Mouse (Mus musculus): Measurements from ENCODE around the gene Prrg2.
"Not testable (repeated sequence)": the region's sequence is repeated elsewhere in the genome, so short reads cannot be mapped to it uniquely, and the experiment has no call there.

Prrg2 gene

DNA sequence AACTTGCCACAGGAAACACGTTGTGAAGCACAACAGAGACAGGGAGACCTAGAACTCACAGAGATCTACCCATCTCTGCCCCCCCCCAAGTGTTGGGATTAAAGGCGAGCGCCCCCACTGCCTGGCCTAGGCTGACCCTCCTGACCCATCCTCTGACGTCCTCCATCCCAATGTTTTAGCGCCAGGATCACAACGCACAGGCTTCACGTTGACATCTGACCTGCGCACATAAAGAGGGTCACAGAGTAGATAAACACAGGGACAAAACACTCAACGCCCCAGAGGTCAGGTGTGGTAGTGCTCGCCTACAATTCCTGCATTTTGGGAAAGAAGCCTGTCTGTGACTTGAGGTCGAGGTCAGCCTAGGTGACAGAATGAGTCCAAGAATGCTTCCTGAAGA, 25.8 kb downstream of the Prrg2 start:
- peak in 1 of 2 experiments; percentile 51 for DNase-seq (ENCODE audit: low spot score in 2 of 2)

DNA sequence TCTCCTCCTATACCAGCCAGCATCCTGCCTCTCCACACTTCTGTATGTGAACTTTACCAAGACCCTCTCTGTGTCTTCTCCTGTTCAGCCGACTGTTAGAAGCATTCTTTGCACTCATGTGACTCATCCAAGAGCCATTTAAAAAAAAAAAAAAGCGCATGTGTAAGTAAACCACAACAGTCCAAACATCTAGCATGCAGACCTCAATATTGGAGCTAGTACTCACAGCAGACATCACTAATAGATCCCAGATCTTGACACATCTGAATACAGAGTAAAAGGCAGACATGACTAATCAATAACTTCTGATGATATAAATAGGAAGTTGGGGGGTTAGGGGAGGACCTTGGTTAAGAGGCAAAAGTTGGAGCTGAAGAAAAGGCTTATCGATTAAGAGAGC, 26.8 kb downstream of the Prrg2 start:
- DNase-seq (ENCODE audit: low spot score in 2 of 2), result no peak

DNA sequence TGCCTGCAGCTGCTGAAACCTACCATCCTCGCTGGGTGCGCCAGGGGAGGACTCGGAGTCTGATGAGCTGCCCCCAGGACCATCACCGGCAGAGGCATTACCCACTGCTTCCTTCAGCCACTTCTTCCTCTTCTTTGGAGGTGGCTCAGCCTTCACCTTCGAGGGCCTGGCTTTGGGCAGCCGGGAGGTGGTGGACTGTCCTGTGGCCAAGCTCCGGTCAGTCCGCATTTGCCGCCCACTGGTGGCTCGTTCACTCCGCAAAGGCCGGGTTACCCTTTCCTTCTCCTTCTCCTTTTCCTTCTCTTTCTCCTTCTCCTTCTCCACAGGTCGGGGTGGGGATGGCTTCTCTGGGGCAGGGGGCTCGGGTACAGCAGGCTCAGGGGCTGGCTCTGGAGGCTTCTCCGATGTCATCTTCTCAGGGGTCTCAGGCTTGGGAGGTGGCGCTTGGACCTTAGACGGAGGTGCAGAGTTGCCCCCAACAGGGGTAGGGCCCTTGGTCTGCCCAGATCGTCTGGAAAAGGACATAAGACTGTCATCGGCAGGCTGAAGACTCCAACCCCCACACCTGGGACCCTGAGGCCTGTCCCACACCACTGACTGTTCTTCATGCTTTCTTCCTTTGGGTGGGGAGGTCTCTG, 28.6 kb downstream of the Prrg2 start:
- DNase-seq (ENCODE audit: low spot score in 2 of 2), result peak in 1 of 2 experiments; percentile 56

DNA sequence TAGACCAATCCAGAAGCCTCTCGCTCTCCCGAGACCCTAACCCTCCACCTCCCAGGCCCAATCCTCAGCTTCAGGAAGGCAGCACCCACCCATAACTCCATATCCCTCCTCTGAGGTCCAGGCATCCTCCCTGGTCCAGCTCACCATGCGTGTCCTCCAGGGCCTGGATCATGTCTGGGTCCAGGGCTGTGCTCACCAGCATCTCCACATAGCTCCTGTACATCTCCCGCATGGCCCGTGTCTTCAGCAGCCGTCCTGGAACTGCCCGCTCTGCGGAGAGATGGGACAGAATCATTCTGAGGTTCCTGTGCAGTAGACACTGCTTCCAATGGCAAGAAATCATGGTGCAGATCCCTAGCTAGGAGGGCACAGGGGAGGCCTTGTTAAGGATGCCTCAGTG, 31.6 kb downstream of the Prrg2 start:
- DNase-seq (ENCODE audit: low spot score in 2 of 2), result peak in 1 of 2 experiments; percentile 57

DNA sequence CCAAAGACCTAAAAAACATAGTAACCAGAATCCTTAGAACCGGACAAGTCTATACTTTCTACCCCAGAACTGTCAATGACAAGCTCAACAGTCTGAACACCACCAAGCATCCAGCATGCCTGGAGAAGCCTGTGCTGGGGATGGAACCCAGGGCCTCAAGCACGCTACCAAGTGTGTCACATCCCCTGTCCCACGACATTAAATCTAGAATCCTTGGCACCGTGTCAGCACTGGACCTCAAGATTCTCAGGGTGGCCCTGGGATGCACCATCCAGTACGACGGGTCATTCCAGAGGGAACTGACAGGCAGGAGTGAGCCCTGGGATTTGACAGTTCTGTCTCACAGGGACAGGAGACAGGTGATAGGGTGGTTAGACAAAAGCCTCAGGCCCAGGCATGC, 32.5 kb downstream of the Prrg2 start:
- peak in 1 of 2 experiments; percentile 55 for DNase-seq (ENCODE audit: low spot score in 2 of 2)

DNA sequence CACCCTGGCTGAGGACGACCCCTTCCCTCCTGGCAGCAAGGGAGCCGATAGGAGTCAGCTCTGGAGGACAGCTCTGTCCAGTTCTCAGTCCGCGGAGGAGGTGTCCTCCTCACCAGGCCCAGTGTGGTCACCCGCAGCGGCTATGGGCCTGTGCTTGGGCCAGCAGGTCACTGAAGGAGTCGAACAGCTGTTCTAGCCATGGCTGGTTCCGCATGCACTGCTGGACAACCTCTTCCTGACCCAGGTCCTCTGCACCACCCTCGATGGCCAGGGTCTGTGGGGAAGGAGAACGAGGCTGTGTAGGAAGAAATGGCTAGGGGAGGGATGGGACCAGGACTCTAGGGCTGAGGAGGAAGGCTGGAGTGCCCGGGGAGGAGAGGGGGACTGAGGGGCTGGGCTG, 34.1 kb downstream of the Prrg2 start:
- DNase-seq (ENCODE audit: low spot score in 2 of 2), result no peak

DNA sequence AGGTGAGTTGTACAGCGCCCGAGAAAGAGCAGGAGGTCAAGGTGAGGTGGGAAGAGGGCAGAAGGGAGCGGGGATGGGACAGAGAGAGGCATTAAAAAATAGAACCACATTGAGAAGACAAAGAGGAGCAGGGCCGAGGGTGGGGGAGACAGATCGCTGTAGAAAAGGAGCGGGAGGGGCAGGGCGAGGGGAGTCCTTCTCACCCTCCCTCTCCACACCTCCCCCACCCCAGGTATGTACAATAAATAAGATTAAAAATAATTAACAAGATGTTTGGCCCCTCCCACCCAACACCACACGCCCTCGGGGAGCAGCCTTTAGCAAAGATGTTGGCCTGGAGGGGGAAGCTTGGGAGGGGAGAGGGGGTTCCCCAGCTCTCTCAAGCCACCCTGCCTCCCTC, 34.7 kb downstream of the Prrg2 start:
- no peak for DNase-seq (ENCODE audit: low spot score in 2 of 2)

DNA sequence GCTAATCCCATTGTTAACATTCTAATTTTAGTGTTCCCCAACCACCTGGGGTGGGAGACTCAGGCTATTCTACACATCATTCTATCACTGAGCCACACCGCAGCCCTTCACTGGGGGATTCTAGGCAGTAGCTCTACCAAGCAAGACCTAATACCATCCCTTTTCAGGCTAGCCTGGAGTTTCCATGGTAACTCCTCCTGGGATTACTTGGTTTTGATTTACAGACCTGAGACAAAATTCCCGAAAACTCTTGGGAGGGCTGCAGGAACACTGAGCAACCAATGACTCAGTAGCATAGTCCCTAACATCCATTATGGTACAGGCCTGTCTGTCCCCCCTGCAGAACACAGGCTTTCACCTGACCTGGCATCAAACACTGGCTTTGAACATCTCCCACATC, 36.2 kb downstream of the Prrg2 start:
- DNase-seq (ENCODE audit: low spot score in 2 of 2), result no peak

DNA sequence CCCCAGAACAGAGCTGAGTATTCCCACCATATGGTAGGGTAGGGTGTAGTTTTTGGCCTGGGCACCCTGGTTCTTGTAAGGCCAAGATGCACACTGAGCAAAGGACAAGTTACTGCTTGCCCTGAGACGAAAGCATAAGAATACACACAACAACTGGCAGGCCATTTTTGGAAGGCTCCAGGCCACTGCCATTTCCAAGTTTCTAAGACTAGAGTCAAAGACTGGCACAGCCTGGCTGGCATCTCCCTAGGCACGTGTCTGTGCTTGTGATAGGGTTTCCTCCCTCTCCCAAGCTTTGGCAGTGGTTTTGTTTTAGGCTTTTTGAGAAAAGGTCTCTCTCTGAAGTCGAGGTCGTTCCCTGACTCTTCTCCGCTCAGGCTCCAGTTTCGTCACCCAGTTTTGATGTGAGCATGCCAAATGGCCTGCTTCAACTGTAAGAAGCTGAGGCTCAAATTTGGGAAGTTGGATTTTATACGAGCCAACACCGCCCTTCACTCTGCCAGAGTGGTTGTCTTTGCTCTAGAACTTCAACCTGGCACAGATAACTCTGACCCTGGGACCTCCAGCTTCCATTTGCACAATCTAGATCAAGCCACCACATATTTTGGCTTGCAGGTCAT, 36.8 kb downstream of the Prrg2 start:
- no peak for DNase-seq (ENCODE audit: low spot score in 2 of 2)

DNA sequence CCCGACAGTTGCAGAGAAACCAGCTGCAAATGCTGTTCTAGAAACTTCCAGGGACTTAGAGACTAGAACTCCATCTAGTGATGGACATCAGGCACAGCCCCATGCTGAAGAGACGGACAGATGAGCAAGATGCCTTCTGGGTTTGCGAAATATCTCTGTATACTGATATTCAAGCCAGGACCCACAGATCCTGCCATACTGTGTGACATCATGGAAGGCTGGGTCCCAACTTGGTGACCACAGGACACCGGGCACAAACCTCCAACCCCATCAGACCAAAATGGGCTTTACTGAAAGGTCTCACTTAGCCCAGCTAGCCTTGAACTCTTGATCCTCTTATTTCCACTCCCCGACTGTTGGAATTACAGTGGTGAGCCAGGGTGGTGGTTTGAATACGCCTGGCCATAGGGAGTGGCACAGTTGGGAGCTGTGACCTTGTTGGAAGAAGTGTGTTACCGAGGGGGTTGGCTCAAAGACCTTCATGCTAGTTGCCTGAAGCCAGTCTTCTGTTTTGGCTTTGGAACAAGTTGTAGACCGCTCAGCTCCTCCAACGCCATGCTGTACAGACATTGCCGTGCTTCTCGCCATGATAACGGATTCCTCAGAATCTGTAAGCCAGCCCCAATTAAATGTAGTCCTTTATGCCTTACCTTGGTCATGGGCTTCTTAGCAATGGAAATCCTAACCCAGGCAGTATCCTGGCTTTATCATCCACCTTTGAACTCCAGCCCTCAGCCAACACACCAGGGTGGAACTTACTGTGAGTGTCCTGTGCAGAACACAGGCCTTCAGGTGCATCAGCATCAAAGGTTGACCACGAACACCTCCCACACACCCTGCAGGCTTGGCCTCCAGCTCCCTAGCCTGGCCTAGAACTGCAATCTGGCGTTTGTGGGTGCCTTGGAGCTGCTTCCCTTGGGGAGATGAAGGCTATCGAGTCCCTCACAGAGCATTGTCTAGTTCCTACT, 37.9 kb downstream of the Prrg2 start:
- DNase-seq (ENCODE audit: low spot score in 2 of 2), result no peak

DNA sequence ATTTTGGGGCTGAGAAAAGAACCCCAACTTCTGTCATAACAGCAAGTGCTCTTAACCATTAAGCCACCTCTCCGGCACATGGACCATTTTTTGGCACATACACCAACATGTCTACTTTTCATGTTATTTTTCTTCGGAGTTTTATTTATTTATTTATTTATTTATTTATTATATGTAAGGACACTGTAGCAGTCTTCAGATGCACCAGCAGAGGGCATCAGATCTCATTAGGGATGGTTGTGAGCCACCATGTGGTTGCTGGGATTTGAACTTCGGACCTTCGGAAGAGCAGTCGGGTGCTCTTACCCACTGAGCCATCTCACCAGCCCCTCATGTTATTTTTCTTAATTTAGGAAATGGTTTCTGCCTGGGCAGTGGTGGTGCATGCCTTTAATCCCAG, 38.8 kb downstream of the Prrg2 start:
- not testable (repeated sequence) for DNase-seq (ENCODE audit: low spot score in 2 of 2)

DNA sequence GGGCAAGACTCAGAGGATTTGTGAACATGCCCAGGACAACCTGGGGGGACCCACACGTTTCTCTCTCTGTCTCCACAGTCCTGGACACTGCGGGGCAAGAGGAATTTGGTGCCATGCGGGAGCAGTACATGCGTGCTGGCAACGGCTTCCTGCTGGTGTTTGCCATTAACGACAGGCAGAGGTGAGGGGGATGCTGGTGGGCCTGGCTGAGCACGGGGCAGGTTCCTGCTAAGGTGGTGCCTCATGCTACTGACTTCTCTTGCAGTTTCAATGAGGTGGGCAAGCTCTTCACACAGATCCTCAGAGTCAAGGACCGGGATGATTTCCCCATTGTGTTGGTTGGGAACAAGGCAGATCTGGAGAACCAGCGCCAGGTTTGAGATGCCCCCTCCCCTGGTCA, 42.3 kb downstream of the Prrg2 start:
- no peak for DNase-seq (ENCODE audit: low spot score in 2 of 2)

DNA sequence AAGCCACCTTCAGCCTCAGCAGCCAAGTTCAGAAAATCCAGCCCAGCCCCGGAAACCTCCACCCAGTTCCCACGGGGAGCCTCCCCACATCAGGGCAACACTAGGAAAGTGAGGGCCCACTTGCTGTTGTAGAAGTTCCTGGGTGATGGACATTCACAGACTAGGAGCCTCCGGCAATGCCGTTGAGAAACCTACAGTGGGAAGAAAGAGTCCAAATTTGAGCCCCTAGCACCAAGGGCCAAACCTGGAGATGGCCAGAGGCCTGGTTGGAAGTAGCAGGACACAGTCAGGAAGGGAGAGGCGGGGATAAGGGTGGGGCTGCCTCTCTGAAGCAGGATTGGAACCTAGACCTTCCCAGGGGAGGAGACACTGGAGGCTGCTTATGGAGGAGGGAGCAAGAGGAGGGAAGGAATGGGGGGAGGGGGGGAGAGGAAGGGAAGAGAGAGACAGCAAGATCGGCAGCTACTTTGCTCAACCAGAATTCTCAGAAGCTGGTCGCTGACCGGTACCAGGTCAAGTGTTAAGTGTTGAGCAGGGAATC, 43.4 kb downstream of the Prrg2 start:
- peak in 1 of 2 experiments; percentile 62 for DNase-seq (ENCODE audit: low spot score in 2 of 2)

DNA sequence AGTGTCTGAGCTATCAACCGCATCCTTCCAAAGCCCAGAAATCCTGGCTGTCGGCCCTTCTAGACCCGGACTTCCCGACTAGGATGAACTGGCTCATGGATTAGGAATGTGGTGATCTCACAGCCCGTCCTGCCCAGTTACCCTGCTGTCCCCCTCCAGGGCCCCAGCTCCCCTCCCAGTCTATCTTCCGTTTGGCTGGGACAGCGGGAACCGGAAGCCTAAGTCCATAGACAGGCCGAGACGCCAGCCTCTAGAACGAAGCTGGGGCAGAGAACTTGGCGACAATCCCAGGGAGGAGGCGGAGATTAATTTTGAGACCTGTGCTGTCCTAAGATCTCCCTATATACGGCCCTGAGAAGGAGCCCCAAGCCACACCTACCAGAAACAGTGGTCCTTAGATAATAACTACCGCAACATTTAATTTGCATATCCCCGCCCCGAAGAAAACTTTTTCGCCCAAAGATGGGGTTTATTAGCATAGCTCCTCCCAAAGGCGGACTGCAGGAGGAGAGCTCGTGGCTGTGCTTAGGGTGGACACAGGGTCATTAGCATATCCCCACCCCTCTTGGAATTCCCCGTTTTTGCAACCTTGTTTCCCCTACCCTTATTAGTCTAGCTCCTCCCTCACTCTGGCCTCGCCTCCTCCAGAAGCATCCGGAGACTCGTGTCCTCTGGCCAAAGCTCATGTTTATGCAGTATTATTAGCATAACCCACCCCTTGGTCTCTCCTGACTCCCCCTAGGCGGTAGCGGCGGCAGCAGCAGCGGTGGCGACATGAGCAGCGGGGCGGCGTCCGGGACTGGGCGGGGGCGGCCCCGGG, 45.0 kb downstream of the Prrg2 start, which contains the start of gene Rras:
TSS of gene Rras (plus strand) at position 720 of the 820 bp plus-strand sequence.
- peak; percentile 86 for DNase-seq (ENCODE audit: low spot score in 2 of 2)

DNA sequence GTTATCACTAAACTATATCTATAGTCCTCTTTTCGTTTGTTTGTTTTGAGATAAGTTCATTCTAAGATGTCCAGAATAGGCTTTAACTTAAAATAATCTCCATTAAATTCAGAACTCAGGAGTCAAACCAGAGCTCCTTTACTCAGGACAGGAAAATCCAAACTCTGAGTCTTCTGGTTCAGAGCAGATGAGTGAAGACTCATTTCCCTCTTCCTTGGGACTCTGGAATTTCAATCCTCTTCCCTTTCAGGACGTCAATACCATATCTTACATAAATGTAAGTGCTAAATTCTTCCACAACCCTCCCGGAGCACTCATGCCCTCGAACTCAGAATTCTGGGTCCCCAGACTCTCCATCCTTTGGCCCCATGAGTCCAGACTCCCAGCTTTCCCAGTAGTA, 45.7 kb downstream of the Prrg2 start:
- DNase-seq (ENCODE audit: low spot score in 2 of 2), result no peak

DNA sequence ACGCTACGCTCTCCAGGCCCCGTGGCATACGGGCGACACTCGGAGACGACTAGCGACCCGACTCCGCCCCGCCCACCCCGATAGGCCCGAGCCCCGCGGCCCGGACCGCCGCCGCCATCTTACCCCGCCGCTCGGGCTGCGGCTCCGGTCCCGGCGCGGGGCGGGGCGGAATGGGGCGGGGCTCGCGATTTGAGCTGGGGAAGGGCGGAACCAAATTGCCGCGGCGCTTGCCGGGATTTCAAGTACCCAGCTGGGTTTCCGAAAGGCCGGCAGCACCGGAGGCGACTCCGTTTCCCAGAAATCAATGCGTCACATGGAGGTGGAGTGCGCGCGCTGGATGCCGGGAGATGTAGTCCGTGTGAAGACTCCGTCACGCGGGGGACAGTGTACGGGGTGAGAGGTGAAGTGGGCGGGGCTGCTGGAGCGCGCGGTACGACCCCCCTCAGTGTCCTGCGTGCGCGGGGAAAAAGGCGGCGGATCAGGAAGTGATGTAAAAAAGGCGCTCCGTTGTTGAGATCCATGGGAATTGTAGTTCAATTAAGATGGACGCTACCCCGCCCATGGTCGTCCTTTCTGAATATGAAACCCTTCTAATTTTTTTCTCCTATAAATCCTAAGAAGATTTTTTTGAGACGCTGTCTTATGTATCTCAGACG, 46.4 kb downstream of the Prrg2 start, which contains the start of gene Scaf1:
TSS of gene Scaf1 (minus strand) at position 407 of the 656 bp plus-strand sequence.
- DNase-seq (ENCODE audit: low spot score in 2 of 2), result peak; percentile 98 to 99

DNA sequence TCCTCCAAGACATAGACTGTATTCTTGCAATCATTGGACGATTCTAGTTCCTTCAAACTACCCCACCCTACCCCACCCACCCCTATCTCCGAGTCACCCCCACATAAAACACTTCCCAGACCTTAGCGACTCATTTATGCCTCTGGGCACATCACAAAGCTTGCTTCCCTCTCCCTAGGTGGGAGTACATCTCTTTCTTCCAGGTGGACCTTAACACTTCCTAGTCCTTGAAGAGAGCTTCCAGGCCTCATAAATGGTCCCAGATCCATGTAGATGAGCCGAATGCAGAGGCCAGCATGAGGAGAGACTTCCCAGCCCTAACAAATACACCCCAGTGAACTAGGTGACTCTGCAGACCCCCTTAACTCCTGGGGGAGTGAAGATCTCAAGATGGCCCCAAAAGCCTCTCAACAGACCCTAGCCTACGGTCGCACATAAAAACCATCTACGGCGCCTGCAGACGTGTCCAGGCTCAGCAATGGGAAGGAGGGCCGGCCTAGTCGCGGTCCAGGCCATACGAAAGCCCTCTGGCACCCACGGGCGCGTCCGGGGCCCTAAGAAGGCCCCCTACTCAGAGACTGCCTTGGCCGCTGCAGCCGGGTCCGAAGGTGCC, 47.0 kb downstream of the Prrg2 start:
- no peak for DNase-seq (ENCODE audit: low spot score in 2 of 2)

DNA sequence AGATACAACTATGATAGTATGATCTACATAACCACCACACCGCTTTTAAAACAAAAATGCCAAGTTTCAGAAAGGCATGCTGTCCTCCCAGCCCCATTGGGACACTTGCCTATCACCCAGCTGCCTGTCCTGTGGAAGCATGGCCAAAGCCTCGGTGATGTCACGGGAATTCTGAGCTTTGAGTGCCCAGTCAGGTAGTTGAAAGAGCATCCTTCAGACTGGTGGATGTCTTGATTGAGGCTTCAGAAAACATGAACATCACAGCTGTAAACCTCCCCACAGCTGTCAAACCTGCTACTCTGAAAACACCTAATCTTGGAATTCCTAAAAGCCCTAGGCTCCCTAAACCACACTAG, 48.4 kb downstream of the Prrg2 start:
- peak in 1 of 2 experiments; percentile 53 for DNase-seq (ENCODE audit: low spot score in 2 of 2)

DNA sequence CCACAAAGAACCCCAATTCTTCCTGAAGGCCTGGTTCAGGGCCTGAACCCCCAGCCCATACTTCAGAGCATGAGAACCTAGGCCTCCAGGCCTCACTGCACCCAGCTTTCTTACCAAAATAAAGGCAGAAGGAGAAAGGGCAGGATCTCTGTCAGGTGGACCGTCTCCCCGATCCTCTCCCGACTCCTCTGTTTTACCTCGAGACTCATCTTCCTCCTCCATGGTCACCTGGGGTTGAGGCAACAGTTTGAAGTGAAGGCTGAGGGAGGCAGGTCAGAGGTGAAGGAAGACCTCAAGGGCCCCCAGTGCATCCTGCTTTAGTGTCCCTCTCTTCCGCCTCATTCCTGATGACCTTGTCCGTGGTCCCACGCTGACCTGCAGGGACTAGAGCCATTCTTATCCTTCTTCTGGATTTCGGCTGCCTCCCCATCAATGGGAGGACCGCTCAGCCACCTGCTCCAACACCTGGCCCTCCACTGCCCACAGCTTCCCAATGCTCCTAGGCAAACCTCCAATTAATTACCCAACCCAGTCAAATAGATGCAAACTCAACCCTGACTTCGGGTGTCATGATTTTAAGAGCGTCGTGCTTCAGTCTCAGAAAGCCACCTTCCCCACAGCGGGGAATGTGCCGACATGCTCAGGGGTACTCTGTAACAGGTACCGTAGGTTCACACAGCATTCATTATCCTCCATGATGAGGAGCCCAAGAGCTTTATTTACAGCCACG, 48.9 kb downstream of the Prrg2 start:
- DNase-seq (ENCODE audit: low spot score in 2 of 2), result peak in 1 of 2 experiments; percentile 58

DNA sequence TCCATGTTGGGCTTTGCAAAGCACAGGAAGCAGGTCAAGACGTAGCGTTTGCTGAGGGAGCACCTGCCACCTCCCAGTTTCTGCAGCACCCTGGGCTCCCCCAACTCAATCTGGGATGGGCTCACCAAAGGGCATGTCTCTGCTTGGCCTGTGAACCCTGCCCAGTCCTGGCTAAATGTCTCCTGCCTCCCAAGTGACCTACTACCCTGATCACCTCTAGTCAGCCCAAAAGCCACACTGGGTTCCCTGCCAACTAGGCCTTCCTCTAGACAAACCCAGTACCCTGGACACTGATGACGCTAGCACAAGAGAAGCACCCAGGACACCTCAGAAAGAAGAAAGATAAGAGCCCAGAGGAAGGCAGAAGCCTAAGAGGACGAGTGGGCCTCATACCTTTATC, 49.7 kb downstream of the Prrg2 start:
- DNase-seq (ENCODE audit: low spot score in 2 of 2), result peak in 1 of 2 experiments; percentile 56

All from spleen, postnatal 4 days (tissue).